Mouse (Mus musculus) C2C12 (cell line): ENCODE measurements around the gene Akt3.

Experiments
- CEBPB ChIP-seq: IDR thresholded peaks from one replicate; pipeline ENCODE4 v1.6.1; 2011; ENCODE audit warnings: low read depth, mild to moderate bottlenecking, control low read depth, moderate library complexity
- CTCF ChIP-seq: IDR thresholded peaks from one replicate; pipeline ENCODE4 v1.5.1; 2011; ENCODE audit not compliant: control insufficient read depth, insufficient read depth, insufficient read length
- MAX ChIP-seq: IDR thresholded peaks from one replicate; pipeline ENCODE4 v1.6.1; 2011; ENCODE audit warnings: mild to moderate bottlenecking, control low read depth

DNA sequence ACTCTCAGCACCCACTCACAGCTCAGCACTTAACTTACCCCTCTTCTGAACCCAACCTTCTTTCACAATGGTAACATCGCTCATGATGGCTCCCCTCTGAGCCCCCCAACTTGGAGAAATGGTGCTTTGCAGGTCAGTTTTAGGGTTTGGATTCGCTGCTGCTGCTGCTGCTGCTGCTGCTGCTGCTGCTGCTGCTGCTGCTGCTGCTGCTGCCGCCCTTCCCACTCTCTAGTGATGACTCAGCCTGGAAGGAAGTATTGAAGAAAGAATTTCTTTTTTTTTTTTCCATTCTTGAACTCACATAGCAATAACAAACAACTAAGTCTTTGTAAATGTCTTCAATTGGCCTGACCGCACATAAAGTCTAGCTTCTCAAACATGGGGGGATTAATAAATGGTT lies 9.4 kb downstream of the Akt3 start:
- TF ChIP-seq CTCF (no peak), MAX (no peak), CEBPB (no peak)
